Mouse (Mus musculus) hindbrain, embryonic 11.5 days (tissue): ENCODE results near the gene Hectd4. TPM values are rescaled to one million over a fixed set of nuclear protein-coding genes. Genes with fewer than 3 reads are reported as not detected.

Experiments used
- ATAC-seq: fragments of 200-750 bp; cut with Nextera tagmentation; 2 replicates; pipeline ENCODE4 v1.8.0; 2017; ENCODE audit warnings: mild to moderate bottlenecking, moderate TSS enrichment, moderate library complexity; ENCODE audit not compliant: low FRiP score
- DNase-seq: peaks from one replicate; pipeline ENCODE4 v3.0.0-alpha.2; 2015; ENCODE audit warnings: low spot score
- H3K27ac ChIP-seq: fragments of 300-500 bp; sonication (generic); 2 replicates; pipeline ENCODE4 v1.5.1; 2014; ENCODE audit warnings: mild to moderate bottlenecking, low read depth, low read length
- H3K27me3 ChIP-seq: fragments of 300-500 bp; sonication (generic); 2 replicates; pipeline ENCODE4 v1.6.1; 2014; ENCODE audit warnings: mild to moderate bottlenecking, low read length, moderate library complexity, mixed read lengths; ENCODE audit not compliant: control insufficient read depth, insufficient read depth
- H3K36me3 ChIP-seq: fragments of 300-500 bp; sonication (generic); 2 replicates; pipeline ENCODE4 v1.6.1; 2014; ENCODE audit warnings: mild to moderate bottlenecking, low read length, moderate library complexity, mixed read lengths; ENCODE audit not compliant: control insufficient read depth, insufficient read depth
- H3K4me1 ChIP-seq: fragments of 300-500 bp; sonication (generic); replicated peaks from 2 replicates; pipeline ENCODE4 v1.6.1; 2014; ENCODE audit warnings: low read length, mixed read lengths; ENCODE audit not compliant: control insufficient read depth, insufficient read depth
- H3K4me2 ChIP-seq: fragments of 300-500 bp; sonication (generic); replicated peaks from 2 replicates; pipeline ENCODE4 v1.6.1; 2014; ENCODE audit warnings: mild to moderate bottlenecking, low read depth, low read length
- H3K4me3 ChIP-seq: fragments of 300-500 bp; sonication (generic); 2 replicates; pipeline ENCODE4 v1.5.1; 2014; ENCODE audit warnings: low read depth, low read length
- H3K9ac ChIP-seq: fragments of 300-500 bp; sonication (generic); 2 replicates; pipeline ENCODE4 v1.6.1; 2014; ENCODE audit warnings: low read depth, low read length
- H3K9me3 ChIP-seq: fragments of 300-500 bp; sonication (generic); 2 replicates; pipeline ENCODE4 v1.6.1; 2016; ENCODE audit warnings: low read length; ENCODE audit not compliant: control insufficient read depth
- WGBS: fragments of 180-500 bp; shearing (Covaris S2); extraction: QIAGEN DNeasy Blood & Tissue Kit; methylation state at CpG from one replicate; pipeline ENCODE4 v1.1.7; 2014; 5-methylcytosine and 5-hydroxymethylcytosine counted together
- polyA plus RNA-seq: library from polyadenylated mRNA; unstranded; fragments of >200 nt; fragmentation: Nextera tagmentation; extraction: Ambion mirVana; gene quantifications from 2 replicates; pipeline ENCODE4 v1.2.1, GENCODE M21; 2014

Hectd4 gene
- polyA plus RNA-seq, 1 experiment from 2014 or later: 15.5 TPM

- no peak for ATAC-seq
- Histone ChIP-seq H3K27me3 (no peaks in the 10 kb centered on the region), H3K4me2 (no peak overlapping the region), H3K27ac (no peak overlapping the region), H3K9me3 (no peaks in the 10 kb centered on the region), H3K4me3 (no peak overlapping the region), H3K4me1 (peaks cover 11% of the 10 kb centered on the region), H3K36me3 (no peaks in the 10 kb centered on the region), H3K9ac (no peak overlapping the region)
- DNase-seq: no peak
- 82% methylated on average over 9 of the region's 9 CpGs for WGBS
These were observed 30.8 kb upstream of the Hectd4 start for GRCm38 (mm10) chr5:121189182-121189581.

- Histone ChIP-seq H3K27ac (peak overlapping the region; percentile 74), H3K36me3 (no peaks in the 10 kb centered on the region), H3K4me2 (peak overlapping the region; percentile 74), H3K4me3 (peak overlapping the region; percentile 93), H3K9ac (peak overlapping the region; percentile 86), H3K4me1 (peaks cover 11% of the 10 kb centered on the region), H3K27me3 (no peaks in the 10 kb centered on the region), H3K9me3 (no peaks in the 10 kb centered on the region)
- 32% methylated on average over 21 of the region's 21 CpGs for WGBS
- ATAC-seq (no peak; the same call in 1 of the 2 replicates), DNase-seq (peak; percentile 61)
These were observed 29.7 kb upstream of the Hectd4 start for GRCm38 (mm10) chr5:121190210-121190835.

- DNase-seq (peak; percentile 93), ATAC-seq (peak; percentile 93)
- Histone ChIP-seq H3K36me3 (no peaks in the 10 kb centered on the region), H3K9ac (peak within 1 kb of the TSS; percentile 86), H3K4me3 (peak within 1 kb of the TSS; percentile 93), H3K4me2 (peak within 1 kb of the TSS; percentile 74), H3K9me3 (no peaks in the 10 kb centered on the region), H3K27me3 (no peaks in the 10 kb centered on the region), H3K27ac (peak within 1 kb of the TSS; percentile 74), H3K4me1 (peaks cover 11% of the 10 kb centered on the region)
- WGBS: under 1% methylated on average over 77 of the region's 98 CpGs
These were observed 29.0 kb upstream of the Hectd4 start, which contains the start of gene Ptpn11 for GRCm38 (mm10) chr5:121190836-121191583. Gene Ptpn11 (minus strand): TSS chr5:121191397.

- peaks cover 11% of the 10 kb centered on the region for H3K4me1 ChIP-seq
- 9% methylated on average over 17 of the region's 17 CpGs for WGBS
- H3K27ac ChIP-seq: peak overlapping the region; percentile 33; the same call in 1 of the 2 replicates
- no peaks in the 10 kb centered on the region for H3K9me3 ChIP-seq
- ATAC-seq (peak; percentile 63; the same call in 1 of the 2 replicates), DNase-seq (no peak)
- H3K9ac ChIP-seq: peak overlapping the region; percentile 86
- H3K4me2 ChIP-seq: peak overlapping the region; percentile 74
- H3K4me3 ChIP-seq: peak overlapping the region; percentile 93
- H3K36me3 ChIP-seq: no peaks in the 10 kb centered on the region
- H3K27me3 ChIP-seq: no peaks in the 10 kb centered on the region
These were observed 28.5 kb upstream of the Hectd4 start for GRCm38 (mm10) chr5:121191584-121191906.

- no peaks in the 10 kb centered on the region for H3K27me3 ChIP-seq
- H3K4me1 ChIP-seq: peaks cover 1% of the 10 kb centered on the region; the same call in 1 of the 2 replicates
- DNase-seq (no peak), ATAC-seq (no peak)
- H3K9ac ChIP-seq: no peak overlapping the region
- no peak overlapping the region for H3K4me3 ChIP-seq
- H3K4me2 ChIP-seq: no peak overlapping the region
- WGBS: 25% methylated on average over 1 of the region's 1 CpGs
- no peaks in the 10 kb centered on the region for H3K36me3 ChIP-seq
- no peak overlapping the region for H3K27ac ChIP-seq
- H3K9me3 ChIP-seq: no peaks in the 10 kb centered on the region
These were observed 25.8 kb upstream of the Hectd4 start for GRCm38 (mm10) chr5:121194173-121194572.

GRCm38 (mm10) chr5:121196764-121197163 lies 23.3 kb upstream of the Hectd4 start:
- ATAC-seq: no peak
- WGBS: 50% methylated on average over 5 of the region's 5 CpGs
- DNase-seq: no peak
- Histone ChIP-seq H3K36me3 (no peaks in the 10 kb centered on the region), H3K4me1 (no peaks in the 10 kb centered on the region), H3K9me3 (no peaks in the 10 kb centered on the region), H3K4me2 (no peak overlapping the region), H3K9ac (no peak overlapping the region), H3K4me3 (no peak overlapping the region), H3K27ac (no peak overlapping the region), H3K27me3 (no peaks in the 10 kb centered on the region)

- WGBS: 93% methylated on average over 2 of the region's 2 CpGs
- H3K36me3 ChIP-seq: no peaks in the 10 kb centered on the region
These were observed 22.7 kb upstream of the Hectd4 start for GRCm38 (mm10) chr5:121197337-121197736.

GRCm38 (mm10) chr5:121198376-121198775 lies 21.6 kb upstream of the Hectd4 start:
- WGBS: 86% methylated on average over 5 of the region's 5 CpGs
- no peak for ATAC-seq

More at GRCm38 (mm10) chr5:121197337-121197736, 22.7 kb upstream of the Hectd4 start:
- H3K4me1 ChIP-seq: no peaks in the 10 kb centered on the region
- ATAC-seq (no peak), DNase-seq (no peak)
- H3K27me3 ChIP-seq: no peaks in the 10 kb centered on the region
- no peak overlapping the region for H3K9ac ChIP-seq
- no peaks in the 10 kb centered on the region for H3K9me3 ChIP-seq
- H3K27ac ChIP-seq: no peak overlapping the region
- no peak overlapping the region for H3K4me2 ChIP-seq
- no peak overlapping the region for H3K4me3 ChIP-seq

More at GRCm38 (mm10) chr5:121198376-121198775, 21.6 kb upstream of the Hectd4 start:
- H3K9ac ChIP-seq: no peak overlapping the region
- H3K27ac ChIP-seq: no peak overlapping the region
- no peaks in the 10 kb centered on the region for H3K27me3 ChIP-seq
- no peaks in the 10 kb centered on the region for H3K36me3 ChIP-seq
- no peak for DNase-seq
- no peaks in the 10 kb centered on the region for H3K4me1 ChIP-seq
- H3K4me3 ChIP-seq: no peak overlapping the region
- no peak overlapping the region for H3K4me2 ChIP-seq
- no peaks in the 10 kb centered on the region for H3K9me3 ChIP-seq
